Mouse (Mus musculus) thymus, adult 18-20 months (tissue): ENCODE measurements around the gene Hnrnpf.
"Not testable (repeated sequence)": the region's sequence is repeated elsewhere in the genome, so short reads cannot be mapped to it uniquely, and the experiment has no call there.

Experiments
- DNase-seq, 2 experiments: peaks; one replicate each; pipeline ENCODE4 v3.0.0; 2022; ENCODE audit warnings: mixed read lengths in 2 of 2

Gene Hnrnpf

GRCm38 (mm10) chr6:117900126-117901080 lies at the start of gene Hnrnpf:
Hnrnpf (plus strand) TSS chr6:117900324.
- peak; percentile 73 to 87 for DNase-seq

DNA sequence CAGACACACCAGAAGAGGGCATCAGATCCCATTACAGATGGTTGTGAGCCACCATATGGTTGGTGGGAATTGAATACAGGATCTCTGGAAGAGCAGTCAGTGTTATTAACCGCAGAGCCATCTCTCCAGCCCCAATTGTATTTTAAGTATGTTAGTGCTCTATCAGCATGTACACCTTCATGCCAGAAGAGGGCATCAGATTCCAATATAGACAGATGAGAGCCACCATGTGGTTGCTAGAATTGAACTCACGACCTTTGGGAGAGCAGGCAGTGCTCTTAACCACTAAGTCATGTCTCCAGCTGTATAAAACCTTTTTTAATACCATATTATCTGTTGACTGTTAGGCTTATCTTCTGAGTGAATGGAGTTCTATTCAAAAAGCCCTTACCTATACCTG lies 48.4 kb upstream of the Hnrnpf start:
- DNase-seq, result no peak

GRCm38 (mm10) chr6:117857990-117858389 lies 42.1 kb upstream of the Hnrnpf start:
- no peak for DNase-seq

- no peak for DNase-seq
Measured at GRCm38 (mm10) chr6:117861848-117862247, 38.3 kb upstream of the Hnrnpf start, which contains the start of gene Zfp239. Zfp239 (plus strand) TSS chr6:117862100.

- DNase-seq, result no peak
Measured at GRCm38 (mm10) chr6:117862465-117862864, 37.7 kb upstream of the Hnrnpf start.

GRCm38 (mm10) chr6:117862899-117863620 lies 37.1 kb upstream of the Hnrnpf start:
- peak; percentile 39 to 50 for DNase-seq

GRCm38 (mm10) chr6:117863751-117864150 lies 36.4 kb upstream of the Hnrnpf start:
- no peak for DNase-seq

DNA sequence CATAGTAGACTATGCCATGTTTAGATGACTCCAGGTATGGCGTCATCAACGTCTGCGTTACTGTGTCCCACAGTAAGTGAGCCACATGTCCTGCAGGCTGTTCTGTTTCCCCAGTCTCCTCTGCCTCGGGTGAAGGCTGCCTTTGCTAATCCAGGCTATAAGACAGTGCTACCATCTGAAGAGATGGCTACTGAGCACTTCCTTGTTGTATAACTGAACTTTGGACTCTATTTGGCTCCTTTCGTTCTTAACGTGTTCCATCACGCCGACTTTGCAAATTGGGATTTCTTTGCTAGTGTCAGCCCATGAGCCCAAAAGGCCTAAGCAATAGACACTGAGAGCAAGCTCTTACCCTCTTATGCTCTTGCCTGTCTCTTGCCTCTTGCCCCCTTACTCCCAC lies 31.9 kb upstream of the Hnrnpf start:
- DNase-seq, result no peak

- no peak for DNase-seq
Measured at GRCm38 (mm10) chr6:117871034-117871433, 29.1 kb upstream of the Hnrnpf start.

- DNase-seq, result not testable (repeated sequence)
Measured at GRCm38 (mm10) chr6:117873450-117873849, 26.7 kb upstream of the Hnrnpf start.

- DNase-seq, result no peak
Measured at GRCm38 (mm10) chr6:117874621-117875281, 25.4 kb upstream of the Hnrnpf start.

- peak; percentile 78 to 88 for DNase-seq
Measured at GRCm38 (mm10) chr6:117878700-117879407, 21.3 kb upstream of the Hnrnpf start.

DNA sequence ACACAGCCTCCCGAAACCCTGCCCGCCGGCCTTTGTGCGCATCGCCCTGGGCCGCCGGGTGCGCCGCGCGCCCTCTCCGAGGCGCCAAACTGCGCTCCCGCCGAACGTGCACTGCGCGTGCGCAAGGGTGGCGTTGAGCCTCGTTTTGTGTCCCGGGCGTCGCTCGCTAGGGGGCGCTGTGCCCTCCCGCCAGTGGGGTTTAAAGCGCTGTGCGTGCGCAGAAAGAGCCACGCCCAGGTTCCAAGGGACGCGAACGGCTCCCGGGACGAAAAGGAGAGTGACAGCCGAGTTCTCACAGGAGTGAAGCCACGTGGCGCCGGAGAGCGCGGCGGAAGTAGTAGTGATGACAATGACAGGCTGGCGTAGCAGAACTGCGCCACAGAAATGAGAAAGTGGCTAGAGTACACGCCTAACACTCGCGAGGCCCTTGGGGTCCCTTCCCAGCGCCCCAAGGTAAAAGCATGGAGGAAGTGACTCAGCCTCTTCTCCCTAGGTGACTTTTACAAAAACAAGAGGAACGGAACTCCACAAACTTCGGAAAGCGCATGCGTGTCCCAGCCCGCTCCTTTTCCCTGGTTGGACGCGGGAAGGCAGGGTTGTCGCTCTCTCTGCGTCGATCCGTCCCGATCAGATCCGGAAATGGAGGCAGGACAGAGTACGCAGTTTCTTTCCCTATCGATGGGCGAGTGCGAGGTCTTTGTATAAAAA lies 20.6 kb upstream of the Hnrnpf start:
- DNase-seq, result peak; percentile 97

DNA sequence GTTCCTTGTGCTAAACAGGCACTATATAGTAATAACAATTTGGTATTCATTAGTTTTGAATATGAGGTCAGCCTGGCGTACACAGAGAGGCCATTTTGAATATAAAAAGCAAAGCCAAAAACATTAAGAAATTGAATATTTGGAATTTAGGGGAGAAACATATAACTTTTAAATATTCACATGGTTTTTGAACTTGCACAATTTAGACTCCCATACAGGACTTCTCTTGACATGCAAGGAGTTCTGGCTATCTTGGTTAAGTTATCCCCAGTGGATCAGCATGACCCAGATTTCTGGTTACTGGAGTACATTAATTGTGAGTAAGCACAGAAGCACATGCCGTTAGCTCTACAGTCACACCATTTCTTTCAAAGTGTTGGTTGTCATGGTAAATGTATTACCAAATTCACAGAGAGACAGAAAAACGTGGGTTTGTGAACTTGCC lies 19.7 kb upstream of the Hnrnpf start:
- no peak for DNase-seq

- DNase-seq, result no peak
Measured at GRCm38 (mm10) chr6:117881229-117881628, 18.9 kb upstream of the Hnrnpf start.

GRCm38 (mm10) chr6:117881997-117882396 lies 18.1 kb upstream of the Hnrnpf start:
- peak; percentile 27 to 61 for DNase-seq

- no peak for DNase-seq
Measured at GRCm38 (mm10) chr6:117885943-117886342, 14.2 kb upstream of the Hnrnpf start.

DNA sequence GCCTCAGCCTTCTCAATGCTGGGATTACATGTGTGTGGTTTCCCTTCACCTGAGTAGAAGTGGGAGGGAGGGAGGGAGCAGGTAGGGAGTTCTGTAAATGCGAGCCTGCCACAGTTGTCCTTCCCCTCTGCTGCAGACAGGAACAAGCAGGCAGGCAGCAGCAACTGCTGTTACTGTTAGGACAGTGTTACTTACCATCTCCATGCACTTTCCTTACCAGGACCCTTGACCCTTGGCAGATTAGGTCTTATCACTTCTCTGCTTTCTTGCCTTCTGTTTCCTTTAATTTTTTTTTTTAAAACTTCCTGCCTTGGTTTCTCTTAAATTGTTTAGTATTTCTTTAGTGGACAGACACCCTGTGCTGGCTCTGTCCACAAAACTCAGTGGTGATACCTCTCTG lies 12.1 kb upstream of the Hnrnpf start:
- DNase-seq, result no peak

DNA sequence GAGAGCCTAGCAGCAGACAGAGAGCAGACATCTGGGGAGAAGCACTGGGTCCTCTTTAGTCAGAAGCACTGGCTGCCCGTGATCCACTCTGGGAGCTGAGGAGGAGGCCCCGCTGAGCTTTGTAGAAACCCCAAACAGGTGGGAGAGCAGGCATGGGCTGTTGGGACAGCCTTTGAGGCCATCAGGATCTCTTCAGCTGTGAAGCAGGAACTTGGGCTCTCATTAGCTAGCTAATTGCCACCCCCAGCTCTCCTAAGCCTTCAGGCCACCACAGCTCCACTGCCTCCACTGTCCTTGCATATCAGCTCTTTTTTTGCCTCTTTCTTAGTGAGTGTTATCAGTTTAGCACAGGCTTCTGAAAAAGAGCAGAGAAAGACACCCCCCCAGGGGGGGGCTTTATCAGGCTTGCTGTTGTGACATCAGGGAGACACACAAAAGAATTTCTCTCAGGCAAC lies 11.5 kb upstream of the Hnrnpf start:
- DNase-seq, result no peak

DNA sequence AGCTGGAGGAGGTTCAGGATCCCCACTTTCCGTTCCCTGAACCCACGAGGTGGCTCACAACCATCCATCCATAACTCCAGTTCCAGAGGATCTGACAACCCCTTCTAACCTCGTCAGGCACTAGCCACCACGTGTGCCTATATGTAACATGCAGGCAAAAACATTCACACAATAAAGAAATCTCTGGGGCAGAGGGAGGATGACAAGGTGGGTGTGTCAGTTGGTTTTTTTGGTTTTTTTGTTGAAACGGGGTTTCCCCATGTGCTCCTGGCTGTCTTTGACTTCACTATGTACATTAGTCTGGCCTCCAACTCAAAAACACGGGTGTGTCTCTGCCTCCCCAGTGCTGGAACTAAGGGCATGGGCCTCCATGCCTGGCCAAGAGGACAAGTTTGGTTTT lies 9.9 kb upstream of the Hnrnpf start:
- DNase-seq, result no peak

- peak in 1 of 2 experiments; percentile 42 for DNase-seq
Measured at GRCm38 (mm10) chr6:117891369-117892160, 8.6 kb upstream of the Hnrnpf start.
